Mouse (Mus musculus) MEL (cell line): ENCODE measurements at regions not wholly inside any gene's neighbourhood (a gene's known extent, or its start where the extent isn't known, plus 50 kb on each side); places are given as distances from the start of the nearest gene placed in this dataset.

Experiments
- DNase-seq: peaks from one replicate; pipeline ENCODE4 v3.0.0; 2011; ENCODE audit warnings: low read depth, low spot score
- H3K27ac ChIP-seq: 2 replicates; pipeline ENCODE4 v1.5.1; 2012; ENCODE audit warnings: low read depth, mild to moderate bottlenecking, control low read depth, low read length, moderate library complexity; ENCODE audit not compliant: control insufficient read depth
- H3K27me3 ChIP-seq, 2 experiments: fragments of 150-350 bp in 1 of 2; sonication (generic) in 1 of 2; 2 replicates each; pipeline ENCODE4 v1.6.1; 2012; ENCODE audit warnings: low read length in 2 of 2, mild to moderate bottlenecking in 2 of 2, improper control_type of control experiment in 1 of 2, moderate library complexity in 1 of 2; ENCODE audit not compliant: insufficient read depth in 2 of 2, control insufficient read depth in 1 of 2
- H3K36me3 ChIP-seq, 2 experiments: 2 replicates each; pipeline ENCODE4 v1.6.1; 2012 to 2014; ENCODE audit warnings: low read length in 2 of 2, improper control_type of control experiment in 1 of 2, inconsistent platforms in 1 of 2, mild to moderate bottlenecking in 1 of 2; ENCODE audit not compliant: insufficient read depth in 2 of 2, control insufficient read depth in 1 of 2
- H3K4me1 ChIP-seq, 2 experiments: fragments of 150-350 bp in 1 of 2; sonication (generic) in 1 of 2; 2 replicates each; pipeline ENCODE4 v1.6.1; 2012; ENCODE audit warnings: low read length in 2 of 2, improper control_type of control experiment in 1 of 2, mild to moderate bottlenecking in 1 of 2; ENCODE audit not compliant: insufficient read depth in 2 of 2, control insufficient read depth in 1 of 2
- H3K4me3 ChIP-seq, 2 experiments: fragments of 150-350 bp in 1 of 2; sonication (generic) in 1 of 2; 2 replicates each; pipeline ENCODE4 v1.5.1; 2012; ENCODE audit warnings: low read depth in 2 of 2, low read length in 2 of 2, mild to moderate bottlenecking in 2 of 2, moderate library complexity in 2 of 2, control low read depth in 1 of 2, improper control_type of control experiment in 1 of 2; ENCODE audit not compliant: control insufficient read depth in 1 of 2, insufficient read depth in 1 of 2
- H3K79me2 ChIP-seq: 2 replicates; pipeline ENCODE4 v1.6.1; 2012; ENCODE audit warnings: mild to moderate bottlenecking, low read length, moderate library complexity; ENCODE audit not compliant: control insufficient read depth, poor library complexity, insufficient read depth
- H3K9ac ChIP-seq: 2 replicates; pipeline ENCODE4 v1.6.1; 2012; ENCODE audit warnings: low read depth, mild to moderate bottlenecking, control low read depth, low read length, moderate library complexity; ENCODE audit not compliant: control insufficient read depth, poor library complexity, severe bottlenecking
- H3K9me3 ChIP-seq: fragments of 150-350 bp; sonication (generic); replicated peaks from 2 replicates; pipeline ENCODE4 v1.6.1; 2012; ENCODE audit warnings: mild to moderate bottlenecking, low read length, improper control_type of control experiment, moderate library complexity; ENCODE audit not compliant: insufficient read depth
- BHLHE40 ChIP-seq: IDR thresholded peaks from 2 replicates; pipeline ENCODE4 v1.6.1; 2012; ENCODE audit warnings: low read depth, mild to moderate bottlenecking, inconsistent platforms, low read length, improper control_type of control experiment, borderline replicate concordance
- CHD1 ChIP-seq: IDR thresholded peaks from 2 replicates; pipeline ENCODE4 v1.6.1; 2012; ENCODE audit warnings: low read depth, mild to moderate bottlenecking, inconsistent platforms, low read length, improper control_type of control experiment
- CHD2 ChIP-seq: IDR thresholded peaks from 2 replicates; pipeline ENCODE4 v1.6.1; 2011; ENCODE audit warnings: low read length, improper control_type of control experiment
- EP300 ChIP-seq, 2 experiments: IDR thresholded peaks; 2 replicates each; pipeline ENCODE4 v1.6.1; 2011; ENCODE audit warnings: improper control_type of control experiment in 2 of 2, low read length in 2 of 2, low read depth in 1 of 2, mild to moderate bottlenecking in 1 of 2
- ETS1 ChIP-seq: IDR thresholded peaks from 2 replicates; pipeline ENCODE4 v1.6.1; 2012; ENCODE audit warnings: low read depth, mild to moderate bottlenecking, inconsistent platforms, low read length, improper control_type of control experiment, moderate library complexity
- GABPA ChIP-seq: IDR thresholded peaks from 2 replicates; pipeline ENCODE4 v1.6.1; 2012; ENCODE audit warnings: low read depth, mild to moderate bottlenecking, inconsistent platforms, low read length, improper control_type of control experiment, moderate library complexity
- HCFC1 ChIP-seq: IDR thresholded peaks from 2 replicates; pipeline ENCODE4 v1.6.1; 2012; ENCODE audit warnings: low read depth, mild to moderate bottlenecking, inconsistent platforms, low read length, improper control_type of control experiment, moderate library complexity
- JUND ChIP-seq: IDR thresholded peaks from 2 replicates; pipeline ENCODE4 v1.6.1; 2011; ENCODE audit warnings: low read depth, mild to moderate bottlenecking, improper control_type of control experiment, low read length
- MAFK ChIP-seq: IDR thresholded peaks from 2 replicates; pipeline ENCODE4 v1.6.1; 2011; ENCODE audit warnings: low read depth, mild to moderate bottlenecking, low read length, improper control_type of control experiment, borderline replicate concordance
- MAX ChIP-seq: IDR thresholded peaks from 2 replicates; pipeline ENCODE4 v1.6.1; 2011; ENCODE audit warnings: low read length, improper control_type of control experiment
- MXI1 ChIP-seq: IDR thresholded peaks from 2 replicates; pipeline ENCODE4 v1.6.1; 2011; ENCODE audit warnings: mild to moderate bottlenecking, low read depth, low read length, improper control_type of control experiment
- NELFE ChIP-seq: IDR thresholded peaks from 2 replicates; pipeline ENCODE4 v1.6.1; 2011; ENCODE audit warnings: low read depth, low read length, improper control_type of control experiment
- NRF1 ChIP-seq: IDR thresholded peaks from 2 replicates; pipeline ENCODE4 v1.6.1; 2014; ENCODE audit warnings: low read depth, mild to moderate bottlenecking, inconsistent platforms, low read length, improper control_type of control experiment, moderate library complexity; ENCODE audit not compliant: poor library complexity, insufficient read depth, severe bottlenecking
- POLR2AphosphoS2 ChIP-seq: IDR thresholded peaks from 2 replicates; pipeline ENCODE4 v1.6.1; 2011; ENCODE audit warnings: low read length, improper control_type of control experiment
- RAD21 ChIP-seq: IDR thresholded peaks from 2 replicates; pipeline ENCODE4 v1.6.1; 2011; ENCODE audit warnings: mild to moderate bottlenecking, low read depth, low read length, improper control_type of control experiment
- SIN3A ChIP-seq: IDR thresholded peaks from 2 replicates; pipeline ENCODE4 v1.6.1; 2012; ENCODE audit warnings: low read length, improper control_type of control experiment, inconsistent platforms
- SMC3 ChIP-seq: IDR thresholded peaks from 2 replicates; pipeline ENCODE4 v1.6.1; 2011; ENCODE audit warnings: low read depth, low read length, improper control_type of control experiment
- TAL1 ChIP-seq: IDR thresholded peaks from 2 replicates; pipeline ENCODE4 v1.6.1; 2012; ENCODE audit warnings: mild to moderate bottlenecking, inconsistent platforms, low read length, moderate library complexity, mixed read lengths
- TBP ChIP-seq: IDR thresholded peaks from 2 replicates; pipeline ENCODE4 v1.8.0; 2011; ENCODE audit warnings: low read depth, low read length, improper control_type of control experiment
- UBTF ChIP-seq: IDR thresholded peaks from 2 replicates; pipeline ENCODE4 v1.6.1; 2012; ENCODE audit warnings: low read depth, mild to moderate bottlenecking, inconsistent platforms, low read length, improper control_type of control experiment, moderate library complexity, borderline replicate concordance; ENCODE audit not compliant: insufficient read depth
- USF1 ChIP-seq: IDR thresholded peaks from 2 replicates; pipeline ENCODE4 v1.6.1; 2014; ENCODE audit warnings: low read depth, mild to moderate bottlenecking, inconsistent platforms, low read length, improper control_type of control experiment, moderate library complexity
- USF2 ChIP-seq, 2 experiments: IDR thresholded peaks; 2 replicates each; pipeline ENCODE4 v1.6.1; 2011 to 2012; ENCODE audit warnings: improper control_type of control experiment in 2 of 2, low read length in 2 of 2, borderline replicate concordance in 1 of 2, inconsistent platforms in 1 of 2, low read depth in 1 of 2, mild to moderate bottlenecking in 1 of 2; ENCODE audit not compliant: insufficient read depth in 1 of 2
- ZC3H11A ChIP-seq: IDR thresholded peaks from 2 replicates; pipeline ENCODE4 v1.6.1; 2012; ENCODE audit warnings: low read depth, mild to moderate bottlenecking, inconsistent platforms, low read length, improper control_type of control experiment
- ZKSCAN1 ChIP-seq: IDR thresholded peaks from 2 replicates; pipeline ENCODE4 v1.6.1; 2012; ENCODE audit warnings: low read depth, mild to moderate bottlenecking, inconsistent platforms, low read length, improper control_type of control experiment, moderate library complexity
- ZMIZ1 ChIP-seq: IDR thresholded peaks from 2 replicates; pipeline ENCODE4 v1.6.1; 2012; ENCODE audit warnings: low read depth, mild to moderate bottlenecking, inconsistent platforms, low read length, improper control_type of control experiment, moderate library complexity
- ZNF384 ChIP-seq: IDR thresholded peaks from 2 replicates; pipeline ENCODE4 v1.6.1; 2012; ENCODE audit warnings: low read depth, mild to moderate bottlenecking, inconsistent platforms, low read length, improper control_type of control experiment

DNA sequence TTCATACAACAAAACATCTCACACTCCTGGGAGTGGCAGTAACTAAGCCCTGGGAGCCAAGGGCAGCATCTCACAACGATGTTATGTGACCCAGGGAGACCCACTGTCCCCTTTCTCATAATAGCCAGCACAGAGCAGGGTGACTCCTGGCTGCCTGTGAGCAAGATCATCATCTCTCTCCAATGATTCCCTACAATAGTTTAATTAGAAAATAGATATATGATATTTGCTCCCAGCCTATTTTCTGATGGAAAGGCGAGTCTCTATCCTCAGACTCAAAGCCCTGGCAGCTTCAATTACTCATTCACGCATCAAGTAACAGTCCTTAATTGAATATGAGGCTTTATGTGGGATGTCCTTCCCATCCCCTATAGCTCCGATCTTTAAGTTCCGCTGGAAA, 153.7 kb downstream of the Olfm4 start:
- Histone ChIP-seq H3K36me3 (no peaks in the 10 kb centered on the region), H3K9me3 (no peaks in the 10 kb centered on the region)

DNA sequence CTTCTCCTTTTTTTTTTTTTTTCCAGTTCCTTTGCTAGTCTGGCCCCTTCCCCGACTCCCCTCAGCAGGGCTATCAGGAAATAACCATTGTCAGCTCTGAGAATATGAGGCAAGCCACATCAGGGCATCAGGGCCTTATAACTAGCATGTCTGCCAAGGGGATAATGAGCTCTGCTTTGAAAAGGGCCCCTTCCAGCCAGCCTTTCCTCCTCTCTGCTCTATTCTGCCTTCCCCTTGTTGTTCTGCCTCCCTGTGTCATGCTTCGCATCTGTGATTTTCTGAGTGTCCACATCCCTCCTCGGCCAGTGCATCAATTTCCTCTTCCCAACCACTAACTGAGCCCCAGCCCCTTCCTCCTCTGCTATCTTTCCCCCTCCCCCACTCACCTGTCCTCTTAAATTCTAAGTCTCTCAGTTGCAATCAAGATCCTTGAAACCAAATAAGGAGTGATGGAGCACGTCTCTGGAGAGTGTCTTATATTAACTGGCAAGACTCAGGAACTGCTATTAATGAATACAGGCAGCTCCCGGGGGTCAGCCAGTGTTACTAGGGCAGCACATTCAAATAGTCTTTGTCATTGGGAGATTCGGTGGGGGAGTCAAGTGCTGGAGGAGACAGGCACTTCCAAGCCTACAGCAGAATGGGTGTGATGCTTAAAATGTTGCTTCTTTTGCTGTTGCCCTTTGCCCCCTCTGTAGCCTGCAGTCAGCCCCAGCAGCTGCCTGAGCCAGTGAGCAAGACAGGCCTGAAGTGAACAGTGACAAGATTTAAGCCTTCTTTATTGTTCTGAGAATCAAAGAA, 155.3 kb downstream of the Olfm4 start:
- TF ChIP-seq CHD2 (no peak), HCFC1 (no peak), SMC3 (no peak), SIN3A (no peak), POLR2AphosphoS2 (no peak), RAD21 (no peak), MXI1 (no peak), UBTF (no peak), TBP (no peak), ZC3H11A (no peak), CHD1 (no peak), USF2 (IDR thresholded peaks at IDR 0.05; ENCODE audit: borderline replicate concordance in 1 of 2, insufficient read depth in 1 of 2, low read depth in 1 of 2, low read length in 2 of 2) (no peak), USF1 (no peak), ZMIZ1 (no peak), ZNF384 (no peak), MAFK (no peak), ZKSCAN1 (no peak)
- no peak for DNase-seq

More for the DNA sequence above, 153.7 kb downstream of the Olfm4 start:
- TF ChIP-seq GABPA (no peak), JUND (no peak), NRF1 (no peak), MAX (no peak), EP300 (IDR thresholded peaks at IDR 0.05; ENCODE audit: low read depth in 1 of 2, low read length in 2 of 2) (no peak), HCFC1 (no peak), CHD1 (no peak), ZMIZ1 (no peak), TAL1 (no peak), BHLHE40 (no peak), ETS1 (no peak), NELFE (no peak)
- Histone ChIP-seq H3K79me2 (no peaks in the 10 kb centered on the region), H3K9ac (no peak overlapping the region), H3K4me3 (no peak overlapping the region), H3K27ac (no peak overlapping the region), H3K27me3 (no peaks in the 10 kb centered on the region), H3K4me1 (no peaks in the 10 kb centered on the region)
- no peak for DNase-seq

More for the DNA sequence above, 155.3 kb downstream of the Olfm4 start:
- no peaks in the 10 kb centered on the region for H3K36me3 ChIP-seq
- no peak overlapping the region for H3K4me3 ChIP-seq
- H3K4me1 ChIP-seq, result no peaks in the 10 kb centered on the region
- H3K9ac ChIP-seq, result no peak overlapping the region
- no peaks in the 10 kb centered on the region for H3K79me2 ChIP-seq
- no peak overlapping the region for H3K27ac ChIP-seq
- no peaks in the 10 kb centered on the region for H3K27me3 ChIP-seq
- H3K9me3 ChIP-seq, result no peaks in the 10 kb centered on the region
